Mouse (Mus musculus): ENCODE measurements around the gene Wdtc1. TPM values are rescaled to one million over a fixed set of nuclear protein-coding genes. Genes with fewer than 3 reads are reported as not detected.

Gene Wdtc1
- total RNA-seq (2021) = 10 to 100 TPM; 82.0 to 88.2 TPM

GRCm38 (mm10) chr4:133353367-133354365 is at the start of gene Wdtc1:
Gene Wdtc1, minus strand, starts transcription at chr4:133353481.
- intact Hi-C loops (cut with DNase I) = no loop called here
- no peak for DNase-seq

- DNase-seq = no peak
- intact Hi-C loops (cut with DNase I) = no loop called here
Observed at GRCm38 (mm10) chr4:133402011-133402410, 48.7 kb upstream of the Wdtc1 start.

- no peak for DNase-seq
Observed at GRCm38 (mm10) chr4:133400098-133400497, 46.8 kb upstream of the Wdtc1 start.

GRCm38 (mm10) chr4:133399509-133399908 is 46.2 kb upstream of the Wdtc1 start:
- intact Hi-C loops (cut with DNase I) = no loop called here
- no peak for DNase-seq

More at GRCm38 (mm10) chr4:133400098-133400497, 46.8 kb upstream of the Wdtc1 start:
- intact Hi-C loops (cut with DNase I) = no loop called here

- intact Hi-C loops (cut with DNase I) = no loop called here
- DNase-seq = no peak
Observed at GRCm38 (mm10) chr4:133398619-133399018, 45.3 kb upstream of the Wdtc1 start.

GRCm38 (mm10) chr4:133397961-133398360 is 44.7 kb upstream of the Wdtc1 start:
- DNase-seq = no peak

GRCm38 (mm10) chr4:133397299-133397698 is 44.0 kb upstream of the Wdtc1 start:
- intact Hi-C loops (cut with DNase I) = no loop called here
- no peak for DNase-seq

More at GRCm38 (mm10) chr4:133397961-133398360, 44.7 kb upstream of the Wdtc1 start:
- intact Hi-C loops (cut with DNase I) = no loop called here

GRCm38 (mm10) chr4:133396079-133396478 is 42.8 kb upstream of the Wdtc1 start:
- intact Hi-C loops (cut with DNase I) = no loop called here
- DNase-seq = no peak

GRCm38 (mm10) chr4:133394981-133395573 is 41.8 kb upstream of the Wdtc1 start:
- intact Hi-C loops (cut with DNase I) = no loop called here
- no peak for DNase-seq

- intact Hi-C loops (cut with DNase I) = loop anchor here (2.0 kb wide), 1 partner anchor 27 kb away; no protein-coding TSS in a partner anchor
- peak in 1 of 2 experiments; percentile 36 for DNase-seq
Observed at GRCm38 (mm10) chr4:133391185-133392040, 38.1 kb upstream of the Wdtc1 start.

GRCm38 (mm10) chr4:133390585-133390984 is 37.3 kb upstream of the Wdtc1 start:
- intact Hi-C loops (cut with DNase I) = loop anchor here (2.0 kb wide), 1 partner anchor 28 kb away; no protein-coding TSS in a partner anchor
- no peak for DNase-seq

- DNase-seq = no peak
- intact Hi-C loops (cut with DNase I) = loop anchor here (2.0 kb wide), 1 partner anchor 29 kb away; no protein-coding TSS in a partner anchor
Observed at GRCm38 (mm10) chr4:133390042-133390441, 36.8 kb upstream of the Wdtc1 start.

GRCm38 (mm10) chr4:133388781-133389552 is 35.7 kb upstream of the Wdtc1 start:
- intact Hi-C loops (cut with DNase I) = no loop called here
- peak; percentile 64 to 73 for DNase-seq

GRCm38 (mm10) chr4:133387053-133387452 is 33.8 kb upstream of the Wdtc1 start:
- intact Hi-C loops (cut with DNase I) = no loop called here

GRCm38 (mm10) chr4:133386061-133386797 is 32.9 kb upstream of the Wdtc1 start:
- intact Hi-C loops (cut with DNase I) = no loop called here
- DNase-seq = no peak

More at GRCm38 (mm10) chr4:133387053-133387452, 33.8 kb upstream of the Wdtc1 start:
- no peak for DNase-seq

- intact Hi-C loops (cut with DNase I) = no loop called here
Observed at GRCm38 (mm10) chr4:133381141-133381540, 27.9 kb upstream of the Wdtc1 start.

GRCm38 (mm10) chr4:133380532-133380931 is 27.3 kb upstream of the Wdtc1 start:
- intact Hi-C loops (cut with DNase I) = no loop called here
- no peak for DNase-seq

More at GRCm38 (mm10) chr4:133381141-133381540, 27.9 kb upstream of the Wdtc1 start:
- DNase-seq = no peak

GRCm38 (mm10) chr4:133379861-133380260 is 26.6 kb upstream of the Wdtc1 start:
- intact Hi-C loops (cut with DNase I) = no loop called here
- no peak for DNase-seq

- DNase-seq = no peak
- intact Hi-C loops (cut with DNase I) = no loop called here
Observed at GRCm38 (mm10) chr4:133379046-133379347, 25.7 kb upstream of the Wdtc1 start.
